Mouse (Mus musculus) duodenum, adult 2 months (tissue): ENCODE results near the gene Gm14151. TPM values are rescaled to one million over a fixed set of nuclear protein-coding genes. Genes with fewer than 3 reads are reported as not detected.

Experiments used
- polyA plus RNA-seq: library from polyadenylated mRNA; depleted of rRNA; stranded (reverse); fragments of >200 nt; gene quantifications from 2 replicates; pipeline ENCODE4 v1.2.3, GENCODE M21; 2012; ENCODE audit warnings: low replicate concordance; rRNA removed

Gene Gm14151
- not detected in 2 replicates for polyA plus RNA-seq

GRCm38 (mm10) chr2:151092250-151092649 is at the start of gene Gm14151:
Gene Gm14151, minus strand, starts transcription at chr2:151092350.

GRCm38 (mm10) chr2:151097945-151098344 is 5.8 kb upstream of the Gm14151 start, which contains the start of gene Gm14147:
Gene Gm14147, plus strand, starts transcription at chr2:151098245.

GRCm38 (mm10) chr2:151039232-151039695 is 52.9 kb downstream of the Gm14151 start, which contains the start of the genes Ninl and Nanp:
Gene Ninl, minus strand, starts transcription at chr2:151039382.
Gene Nanp, minus strand, starts transcription at chr2:151039398.

Other genes starting within 250 kb of the Gm14151 start
- 37.9 and 106 TPM in 2 replicates for gene Abhd12, start 187.6 kb downstream of the Gm14151 start, polyA plus RNA-seq
- 0.74 and 1.1 TPM in 2 replicates for gene Gins1, start 186.9 kb downstream of the Gm14151 start, polyA plus RNA-seq
- 0.20 and 1.1 TPM in 2 replicates for gene Ninl, start 53.0 kb downstream of the Gm14151 start, polyA plus RNA-seq
- gene Nanp, start 53.0 kb downstream of the Gm14151 start, polyA plus RNA-seq = 0.36 and 0.89 TPM in 2 replicates
- gene Gm14147, start 5.9 kb upstream of the Gm14151 start, polyA plus RNA-seq = not detected in 2 replicates